Mouse (Mus musculus): Measurements from ENCODE around the gene Gm26992.
"Not testable (repeated sequence)": the region's sequence is repeated elsewhere in the genome, so short reads cannot be mapped to it uniquely, and the experiment has no call there.

Gene Gm26992

GRCm38 (mm10) chrX:103421710-103422109 lies at the start of gene Gm26992:
Gene Gm26992, plus strand, starts transcription at chrX:103422010.
- DNase-seq = no peak

GRCm38 (mm10) chrX:103374250-103374649 lies 47.6 kb upstream of the Gm26992 start:
- peak; percentile 27 for DNase-seq

GRCm38 (mm10) chrX:103384528-103384927 lies 37.3 kb upstream of the Gm26992 start:
- DNase-seq = peak; percentile 1

- DNase-seq = no peak
Observed at GRCm38 (mm10) chrX:103388131-103388530, 33.7 kb upstream of the Gm26992 start.

GRCm38 (mm10) chrX:103393841-103394240 lies 28.0 kb upstream of the Gm26992 start:
- DNase-seq = no peak

- DNase-seq = peak; percentile 7
Observed at GRCm38 (mm10) chrX:103405021-103405420, 16.8 kb upstream of the Gm26992 start.

- no peak for DNase-seq
Observed at GRCm38 (mm10) chrX:103414167-103414566, 7.6 kb upstream of the Gm26992 start, which contains the start of gene Tsx. Gene Tsx, plus strand, starts transcription at chrX:103414467.

- no peak for DNase-seq
Observed at GRCm38 (mm10) chrX:103427677-103428076, 5.9 kb downstream of the Gm26992 start.

- no peak for DNase-seq
Observed at GRCm38 (mm10) chrX:103432293-103432692, 10.5 kb downstream of the Gm26992 start.

- no peak for DNase-seq
Observed at GRCm38 (mm10) chrX:103438023-103438422, 16.2 kb downstream of the Gm26992 start.

GRCm38 (mm10) chrX:103440803-103441202 lies 19.0 kb downstream of the Gm26992 start:
- DNase-seq = peak; percentile 70

- DNase-seq = peak; percentile 62
Observed at GRCm38 (mm10) chrX:103443755-103444154, 21.9 kb downstream of the Gm26992 start.

- DNase-seq = peak; percentile 48
Observed at GRCm38 (mm10) chrX:103447539-103448169, 25.8 kb downstream of the Gm26992 start.

GRCm38 (mm10) chrX:103448429-103448828 lies 26.6 kb downstream of the Gm26992 start:
- DNase-seq = not testable (repeated sequence)

- DNase-seq = not testable (repeated sequence)
Observed at GRCm38 (mm10) chrX:103448943-103449722, 27.3 kb downstream of the Gm26992 start.

GRCm38 (mm10) chrX:103452815-103453214 lies 31.0 kb downstream of the Gm26992 start:
- DNase-seq = no peak

- no peak for DNase-seq
Observed at GRCm38 (mm10) chrX:103460056-103460455, 38.2 kb downstream of the Gm26992 start.

- no peak for DNase-seq
Observed at GRCm38 (mm10) chrX:103468998-103469397, 47.2 kb downstream of the Gm26992 start.

GRCm38 (mm10) chrX:103472346-103472745 lies 50.5 kb downstream of the Gm26992 start:
- no peak for DNase-seq

- DNase-seq = peak; percentile 78
Observed at GRCm38 (mm10) chrX:103477507-103477906, 55.7 kb downstream of the Gm26992 start.

- peak; percentile 64 for DNase-seq
Observed at GRCm38 (mm10) chrX:103481243-103482096, 59.7 kb downstream of the Gm26992 start.

- no peak for DNase-seq
Observed at GRCm38 (mm10) chrX:103482097-103482451, 60.3 kb downstream of the Gm26992 start.

- DNase-seq = peak; percentile 34
Observed at GRCm38 (mm10) chrX:103483047-103483446, 61.2 kb downstream of the Gm26992 start.
